8 mouse cellular contexts compared by ENCODE assay signal in genomic region chr5:131537831-131538310, GRCm38 (mm10).
DNase-seq lines count a peak whose midpoint lies in the region; ATAC-seq lines count a peak whose summit lies in the region.

No protein-coding gene starts in this region.

- peaks cover 48% of the 10 kb centered on the region for H3K4me1 ChIP-seq in forebrain, embryonic 10.5 days
- peaks cover 12% of the 10 kb centered on the region for H3K4me1 ChIP-seq in limb, embryonic 11.5 days (ENCODE audit: control insufficient read depth, insufficient read depth, low read length)
- peaks cover 30% of the 10 kb centered on the region for H3K4me1 ChIP-seq in midbrain, embryonic 16.5 days (ENCODE audit: control insufficient read depth, insufficient read depth, low read length)

- under 1% methylated on average over 48 of the region's 48 CpGs for WGBS in forebrain, embryonic 10.5 days
- under 1% methylated on average over 47 of the region's 48 CpGs for WGBS in limb, embryonic 11.5 days
- WGBS in midbrain, embryonic 16.5 days, result under 1% methylated on average over 44 of the region's 48 CpGs

- H3K4me3 ChIP-seq in forebrain, embryonic 10.5 days, result peak overlapping the region; percentile 92
- peak overlapping the region; percentile 94 for H3K4me3 ChIP-seq in limb, embryonic 11.5 days (ENCODE audit: low read depth, low read length)
- H3K4me3 ChIP-seq in midbrain, embryonic 16.5 days (ENCODE audit: low read depth, low read length), result peak overlapping the region; percentile 73

- H3K9ac ChIP-seq in limb, embryonic 11.5 days (ENCODE audit: low read length), result peak overlapping the region; percentile 99
- peak overlapping the region; percentile 77 for H3K9ac ChIP-seq in midbrain, embryonic 16.5 days (ENCODE audit: low read depth, low read length)

- intact Hi-C loops in heart, postnatal 36 days (cut with DNase I), result loop anchor here (5.0 to 10.0 kb wide), 5 partner anchors 59 to 687 kb away; no protein-coding TSS in a partner anchor

- peak overlapping the region; percentile 98 for H3K27ac ChIP-seq in forebrain, embryonic 10.5 days
- H3K27ac ChIP-seq in limb, embryonic 11.5 days (replicated peaks; ENCODE audit: low read depth, low read length), result peak overlapping the region; percentile 98
- peak overlapping the region; percentile 97 for H3K27ac ChIP-seq in midbrain, embryonic 16.5 days (ENCODE audit: low read length)

- peaks cover 57% of the 10 kb centered on the region for H3K27me3 ChIP-seq in forebrain, embryonic 10.5 days (ENCODE audit: poor library complexity, severe bottlenecking)
- no peaks in the 10 kb centered on the region for H3K27me3 ChIP-seq in limb, embryonic 11.5 days (ENCODE audit: control insufficient read depth, insufficient read depth, low read length)
- H3K27me3 ChIP-seq in midbrain, embryonic 16.5 days (ENCODE audit: control insufficient read depth, insufficient read depth, low read depth, low read length), result no peaks in the 10 kb centered on the region

- peak; percentile 26; the same call in 1 of the 2 replicates for ATAC-seq in cerebellum, adult (ENCODE audit: insufficient number of reproducible peaks, low FRiP score, low TSS enrichment)
- ATAC-seq in limb, embryonic 11.5 days (ENCODE audit: insufficient number of reproducible peaks, low FRiP score, low TSS enrichment, low read depth), result peak; percentile 69
- ATAC-seq in midbrain, embryonic 16.5 days, result peak; percentile 72

- H3K4me2 ChIP-seq in limb, embryonic 11.5 days (ENCODE audit: low read depth, severe bottlenecking), result peak overlapping the region; percentile 47
- H3K4me2 ChIP-seq in midbrain, embryonic 16.5 days (ENCODE audit: low read length), result peak overlapping the region; percentile 83

- peaks cover 9% of the 10 kb centered on the region for H3K36me3 ChIP-seq in forebrain, embryonic 10.5 days (replicated peaks)
- no peaks in the 10 kb centered on the region for H3K36me3 ChIP-seq in limb, embryonic 11.5 days (ENCODE audit: control insufficient read depth, insufficient read depth, low read length)
- no peaks in the 10 kb centered on the region for H3K36me3 ChIP-seq in midbrain, embryonic 16.5 days (ENCODE audit: control insufficient read depth, insufficient read depth, low read length)

- H3K9me3 ChIP-seq in forebrain, embryonic 10.5 days, result no peaks in the 10 kb centered on the region
- H3K9me3 ChIP-seq in limb, embryonic 11.5 days (ENCODE audit: control insufficient read depth, low read length), result no peaks in the 10 kb centered on the region
- H3K9me3 ChIP-seq in midbrain, embryonic 16.5 days (replicated peaks; ENCODE audit: control insufficient read depth, low read length, poor library complexity, severe bottlenecking), result no peaks in the 10 kb centered on the region

- DNase-seq in cerebellum, adult 9-10 months, result no peak
- peak; percentile 60 for DNase-seq in adrenal gland, postnatal 14 days
- DNase-seq in forebrain, embryonic 10.5 days (ENCODE audit: extremely low spot score, low spot score), result peak; percentile 87
- DNase-seq in heart, postnatal 36 days, result peak; percentile 40 to 54
- DNase-seq in limb, embryonic 11.5 days (ENCODE audit: low spot score), result peak; percentile 83
- peak; percentile 74 for DNase-seq in yolk sac, embryonic 10.5 days (ENCODE audit: low spot score)
